Mouse (Mus musculus): ENCODE measurements at regions not wholly inside any gene's neighbourhood (a gene's known extent, or its start where the extent isn't known, plus 50 kb on each side); places are given as distances from the start of the nearest gene placed in this dataset.

- TF ChIP-seq MAX (IDR thresholded peaks at IDR 0.05; ENCODE audit: low read depth) (no peak), USF1 (IDR thresholded peaks at IDR 0.05; ENCODE audit: low read depth) (no peak), POLR2A (IDR thresholded peaks at IDR 0.05; ENCODE audit: insufficient read length, low read depth) (no peak), TCF12 (IDR thresholded peaks at IDR 0.05; ENCODE audit: insufficient read depth, poor library complexity, severe bottlenecking) (no peak), MYOG (IDR thresholded peaks at IDR 0.05; ENCODE audit: control insufficient read depth in 1 of 3, insufficient read depth in 1 of 3, insufficient read length in 2 of 3, low read depth in 2 of 3) (no peak), E2F4 (IDR thresholded peaks at IDR 0.05; ENCODE audit: insufficient read depth) (no peak), CEBPB (IDR thresholded peaks at IDR 0.05; ENCODE audit: insufficient read depth, poor library complexity, severe bottlenecking) (no peak), SRF (IDR thresholded peaks at IDR 0.05; ENCODE audit: control insufficient read depth, insufficient read length, low read depth) (no peak), MYOD1 (IDR thresholded peaks at IDR 0.05; ENCODE audit: control insufficient read depth in 1 of 3, insufficient read length in 2 of 3, low read depth in 2 of 3) (no peak)
Measured at GRCm38 (mm10) chr12:35656563-35656962, 121.7 kb upstream of the Ahr start.

Measured in myocyte (in vitro differentiated cells).